Mouse (Mus musculus) liver, embryonic 15.5 days (tissue): ENCODE measurements around the gene Pou1f1. TPM values are rescaled to one million over a fixed set of nuclear protein-coding genes. Genes with fewer than 3 reads are reported as not detected.

Experiments used
- ATAC-seq: fragments of 200-750 bp; cut with Nextera tagmentation; 2 replicates; pipeline ENCODE4 v1.8.0; 2017; ENCODE audit warnings: moderate number of reproducible peaks, mild to moderate bottlenecking, moderate library complexity; ENCODE audit not compliant: insufficient read depth
- H3K27ac ChIP-seq: fragments of 300-500 bp; sonication (generic); replicated peaks from 2 replicates; pipeline ENCODE4 v1.5.1; 2015; ENCODE audit warnings: mild to moderate bottlenecking, inconsistent platforms
- H3K27me3 ChIP-seq: fragments of 300-500 bp; sonication (generic); 2 replicates; pipeline ENCODE4 v1.6.1; 2015; ENCODE audit warnings: mild to moderate bottlenecking, inconsistent platforms
- H3K36me3 ChIP-seq: fragments of 300-500 bp; sonication (generic); replicated peaks from 2 replicates; pipeline ENCODE4 v1.6.1; 2015; ENCODE audit warnings: moderate library complexity, mild to moderate bottlenecking, inconsistent platforms
- H3K4me1 ChIP-seq: fragments of 300-500 bp; sonication (generic); replicated peaks from 2 replicates; pipeline ENCODE4 v1.6.1; 2015; ENCODE audit warnings: inconsistent platforms
- H3K4me2 ChIP-seq: fragments of 300-500 bp; sonication (generic); 2 replicates; pipeline ENCODE4 v1.6.1; 2015; ENCODE audit warnings: moderate library complexity, mild to moderate bottlenecking, inconsistent platforms
- H3K4me3 ChIP-seq: fragments of 300-500 bp; sonication (generic); replicated peaks from 2 replicates; pipeline ENCODE4 v1.5.1; 2015; ENCODE audit warnings: mild to moderate bottlenecking, inconsistent platforms
- H3K9ac ChIP-seq: fragments of 300-500 bp; sonication (generic); 2 replicates; pipeline ENCODE4 v1.6.1; 2015; ENCODE audit warnings: moderate library complexity, mild to moderate bottlenecking, inconsistent platforms
- H3K9me3 ChIP-seq: fragments of 300-500 bp; sonication (generic); replicated peaks from 2 replicates; pipeline ENCODE4 v1.6.1; 2016; ENCODE audit warnings: inconsistent platforms
- WGBS: fragments of 180-500 bp; shearing (Covaris S2); methylation state at CpG from one replicate; pipeline ENCODE4 v1.1.7; 2015; ENCODE audit warnings: mixed read lengths; ENCODE audit not compliant: insufficient replicate concordance; 5-methylcytosine and 5-hydroxymethylcytosine counted together
- polyA plus RNA-seq: library from polyadenylated mRNA; unstranded; fragments of >200 nt; fragmentation: Nextera tagmentation; extraction: Ambion mirVana; gene quantifications from 2 replicates; pipeline ENCODE4 v1.2.1, GENCODE M21; 2015

Pou1f1 gene
- polyA plus RNA-seq: not detected in 2 replicates

DNA sequence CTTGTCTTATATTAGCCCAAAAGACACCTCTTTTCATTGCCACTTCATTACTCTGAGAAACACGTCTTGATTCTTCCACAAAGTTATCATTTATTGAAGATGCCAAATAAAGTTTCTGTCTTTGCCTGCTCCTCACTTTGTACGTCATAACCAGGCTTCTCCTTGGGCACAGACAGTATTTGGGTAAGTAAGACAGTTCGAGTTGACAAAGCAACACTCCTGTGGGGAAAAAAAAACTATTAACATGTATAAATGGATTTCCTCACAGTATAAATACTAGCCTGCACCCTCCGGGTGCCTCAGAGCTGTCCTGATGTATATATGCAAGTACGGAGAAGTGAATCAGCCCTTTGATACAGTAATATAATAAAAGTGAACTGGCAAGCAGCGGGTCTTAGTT is at the start of gene Pou1f1:
Pou1f1 (plus strand) TSS at position 301 of the 400 bp plus-strand sequence.
- H3K4me3 ChIP-seq: no peak within 1 kb of the TSS
- H3K9ac ChIP-seq: no peak within 1 kb of the TSS
- WGBS: 59% methylated on average over 6 of the region's 6 CpGs
- ATAC-seq: no peak
- no peaks in the 10 kb centered on the region for H3K36me3 ChIP-seq
- H3K27me3 ChIP-seq: no peaks in the 10 kb centered on the region
- no peaks in the 10 kb centered on the region for H3K4me1 ChIP-seq
- no peak within 1 kb of the TSS for H3K4me2 ChIP-seq
- H3K27ac ChIP-seq: no peak within 1 kb of the TSS
- H3K9me3 ChIP-seq: no peaks in the 10 kb centered on the region

DNA sequence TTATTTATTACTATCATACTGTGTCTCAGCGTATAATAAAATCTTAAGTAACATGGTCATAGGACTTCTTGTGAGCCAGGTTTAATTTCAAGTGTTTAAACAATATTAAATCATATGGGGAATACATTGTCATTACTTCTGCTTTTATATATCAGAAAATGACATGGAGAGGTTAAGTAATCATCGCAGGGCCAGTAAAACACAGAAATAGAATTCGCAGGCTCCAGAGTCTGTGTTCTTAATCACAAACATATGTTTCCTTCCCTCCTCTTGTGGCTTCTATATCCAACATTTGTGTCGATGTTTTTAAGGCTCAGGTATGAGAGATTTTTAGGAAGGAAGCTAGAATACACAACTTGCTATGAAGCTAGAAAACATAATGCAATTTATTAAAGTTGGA is 49.7 kb upstream of the Pou1f1 start:
- Histone ChIP-seq H3K4me2 (no peak overlapping the region), H3K27me3 (no peaks in the 10 kb centered on the region), H3K4me1 (no peaks in the 10 kb centered on the region), H3K9ac (no peak overlapping the region), H3K9me3 (no peaks in the 10 kb centered on the region), H3K27ac (no peak overlapping the region), H3K36me3 (no peaks in the 10 kb centered on the region), H3K4me3 (no peak overlapping the region)
- ATAC-seq: no peak
- 22% methylated on average over 4 of the region's 4 CpGs for WGBS

DNA sequence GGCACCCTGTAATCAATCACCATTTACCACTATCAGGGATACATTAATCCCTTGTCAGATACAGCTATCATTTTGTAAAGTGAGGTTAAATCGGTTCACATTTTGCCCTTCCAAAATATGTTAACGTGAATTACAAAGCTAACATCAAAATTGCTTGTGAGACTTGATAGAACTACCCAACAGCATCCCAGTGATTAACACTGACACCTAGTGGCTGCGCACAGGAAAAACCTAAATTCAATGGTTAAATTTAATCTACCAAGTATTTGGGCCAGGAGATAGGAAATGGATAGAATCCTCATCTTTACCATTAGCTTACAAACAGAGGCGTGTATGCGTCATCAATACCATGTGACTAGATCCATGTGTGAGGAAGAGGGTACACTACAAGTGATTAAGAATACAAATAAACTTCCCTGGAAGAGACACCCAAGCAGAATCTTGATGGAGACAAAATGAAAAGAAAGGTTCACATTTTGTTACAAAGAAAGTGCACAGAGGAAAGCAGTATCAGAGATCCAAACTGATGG is 47.8 kb upstream of the Pou1f1 start:
- ATAC-seq: no peak
- WGBS: 19% methylated on average over 5 of the region's 5 CpGs

DNA sequence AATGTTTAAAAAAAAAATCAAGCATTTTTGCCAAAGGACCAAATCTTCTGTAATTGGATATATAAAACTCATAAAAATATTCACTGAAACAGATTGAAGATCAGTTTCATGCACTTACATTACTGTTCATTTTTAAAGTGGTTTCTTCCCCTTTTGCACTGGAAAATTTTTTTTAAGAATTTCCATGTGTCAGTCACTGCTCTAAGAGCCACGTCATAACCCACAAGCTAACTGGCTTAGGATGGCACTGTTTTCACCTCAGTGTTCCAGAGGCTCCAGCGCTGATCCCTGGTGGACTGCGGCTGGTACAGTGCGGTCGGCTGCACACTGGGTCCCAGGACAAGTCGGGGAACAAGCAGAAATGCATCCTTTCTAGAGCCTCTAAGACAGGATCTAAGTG is 34.6 kb upstream of the Pou1f1 start:
- Histone ChIP-seq H3K4me1 (no peaks in the 10 kb centered on the region), H3K27ac (no peak overlapping the region), H3K4me2 (no peak overlapping the region), H3K27me3 (no peaks in the 10 kb centered on the region), H3K9ac (no peak overlapping the region), H3K36me3 (no peaks in the 10 kb centered on the region), H3K4me3 (no peak overlapping the region), H3K9me3 (no peaks in the 10 kb centered on the region)
- no peak for ATAC-seq
- 67% methylated on average over 6 of the region's 6 CpGs for WGBS

More for the DNA sequence above, 47.8 kb upstream of the Pou1f1 start:
- no peak overlapping the region for H3K27ac ChIP-seq
- no peaks in the 10 kb centered on the region for H3K36me3 ChIP-seq
- H3K4me2 ChIP-seq: no peak overlapping the region
- no peak overlapping the region for H3K4me3 ChIP-seq
- no peaks in the 10 kb centered on the region for H3K4me1 ChIP-seq
- H3K9me3 ChIP-seq: no peaks in the 10 kb centered on the region
- no peaks in the 10 kb centered on the region for H3K27me3 ChIP-seq
- no peak overlapping the region for H3K9ac ChIP-seq

DNA sequence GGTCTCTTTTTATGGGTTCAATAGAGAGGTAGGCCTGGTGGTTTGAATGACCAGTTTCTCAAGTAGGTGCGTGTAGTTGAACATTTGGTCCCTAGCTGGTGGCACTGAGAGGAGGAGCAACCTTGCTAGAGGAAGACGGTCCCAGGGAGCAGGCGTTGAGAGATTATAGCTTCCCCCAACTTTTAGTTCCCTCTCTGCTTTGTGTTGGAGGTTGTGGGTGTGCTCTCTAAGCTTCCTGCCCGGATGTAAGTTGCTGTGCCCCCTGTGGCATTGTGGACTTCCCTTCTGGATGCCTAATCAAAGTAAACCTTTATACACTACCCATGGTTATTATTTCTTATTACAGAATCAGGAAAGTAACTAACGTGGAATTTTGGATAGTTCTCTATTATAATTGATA is 24.3 kb upstream of the Pou1f1 start:
- Histone ChIP-seq H3K9me3 (no peaks in the 10 kb centered on the region), H3K9ac (no peak overlapping the region), H3K27me3 (no peaks in the 10 kb centered on the region), H3K36me3 (no peaks in the 10 kb centered on the region), H3K4me2 (no peak overlapping the region), H3K4me1 (no peaks in the 10 kb centered on the region), H3K27ac (no peak overlapping the region), H3K4me3 (no peak overlapping the region)
- 30% methylated on average over 5 of the region's 5 CpGs for WGBS
- no peak for ATAC-seq

DNA sequence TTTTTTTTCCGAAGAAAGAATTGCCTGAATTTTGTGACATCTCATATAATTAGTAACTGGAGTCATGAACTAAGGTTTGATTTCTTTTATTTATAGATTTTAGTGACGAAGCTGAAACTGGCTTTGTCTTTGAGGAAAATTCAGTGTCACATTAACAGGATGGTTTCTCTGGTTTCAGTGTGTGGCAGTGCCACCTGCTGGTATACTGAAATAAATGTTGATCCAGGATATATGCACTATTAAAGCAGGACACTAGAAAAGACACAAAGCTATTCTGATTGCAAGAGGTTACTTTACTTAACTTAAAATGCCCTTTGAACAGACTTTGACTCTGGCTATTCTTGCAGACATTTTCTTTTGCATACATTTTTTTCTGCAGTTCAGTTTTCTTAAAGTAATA is 23.3 kb upstream of the Pou1f1 start:
- Histone ChIP-seq H3K36me3 (no peaks in the 10 kb centered on the region), H3K4me1 (no peaks in the 10 kb centered on the region), H3K4me3 (no peak overlapping the region), H3K9me3 (no peaks in the 10 kb centered on the region), H3K9ac (no peak overlapping the region), H3K27ac (no peak overlapping the region), H3K4me2 (no peak overlapping the region), H3K27me3 (no peaks in the 10 kb centered on the region)
- no peak for ATAC-seq
- WGBS: 27% methylated on average over 2 of the region's 2 CpGs

DNA sequence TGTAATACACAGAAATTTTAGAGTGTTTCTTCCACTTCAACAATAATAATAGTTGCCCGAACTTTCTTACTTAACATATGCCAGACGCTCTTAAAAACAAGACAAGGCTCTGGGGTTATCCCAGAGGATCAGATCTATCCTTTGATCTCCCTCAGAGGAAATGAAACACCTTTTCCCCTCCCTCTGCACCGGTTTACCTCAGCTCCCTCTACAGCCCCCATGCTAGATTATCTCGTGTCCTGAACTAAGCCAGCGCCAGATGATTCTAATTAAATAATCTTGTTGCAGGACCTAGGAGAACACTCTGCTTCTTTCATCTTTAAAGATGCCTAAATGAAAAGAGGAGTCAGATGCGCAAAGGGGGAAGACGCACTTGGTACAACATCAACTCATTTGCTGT is 6.1 kb upstream of the Pou1f1 start:
- WGBS: 52% methylated on average over 7 of the region's 7 CpGs
- Histone ChIP-seq H3K4me1 (no peaks in the 10 kb centered on the region), H3K27me3 (no peaks in the 10 kb centered on the region), H3K36me3 (no peaks in the 10 kb centered on the region), H3K9me3 (no peaks in the 10 kb centered on the region), H3K9ac (no peak overlapping the region), H3K4me3 (no peak overlapping the region), H3K4me2 (no peak overlapping the region), H3K27ac (no peak overlapping the region)
- ATAC-seq: no peak

DNA sequence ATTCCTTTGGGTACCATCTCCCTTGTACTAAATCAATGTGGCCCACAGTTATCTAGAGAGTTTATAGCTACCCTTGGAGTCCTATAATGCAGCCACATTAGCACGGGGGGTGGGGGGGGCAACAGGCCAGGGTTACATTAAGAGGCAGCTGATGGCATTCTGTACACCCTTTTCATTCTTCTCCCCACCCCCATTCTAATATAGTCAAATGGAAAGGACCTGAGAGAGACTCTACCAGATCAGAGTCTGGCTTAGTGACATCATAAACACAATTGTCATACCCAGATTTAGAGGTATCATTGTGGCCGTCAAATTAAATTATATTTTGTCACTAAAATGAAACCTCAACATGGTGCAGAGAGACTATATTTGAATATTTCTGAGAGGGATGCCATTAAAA is 5.7 kb downstream of the Pou1f1 start:
- Histone ChIP-seq H3K4me1 (no peaks in the 10 kb centered on the region), H3K27me3 (no peaks in the 10 kb centered on the region), H3K9me3 (no peaks in the 10 kb centered on the region), H3K9ac (no peak overlapping the region), H3K36me3 (no peaks in the 10 kb centered on the region), H3K4me3 (no peak overlapping the region), H3K27ac (no peak overlapping the region), H3K4me2 (no peak overlapping the region)
- WGBS: 73% methylated on average over 2 of the region's 2 CpGs
- no peak for ATAC-seq

DNA sequence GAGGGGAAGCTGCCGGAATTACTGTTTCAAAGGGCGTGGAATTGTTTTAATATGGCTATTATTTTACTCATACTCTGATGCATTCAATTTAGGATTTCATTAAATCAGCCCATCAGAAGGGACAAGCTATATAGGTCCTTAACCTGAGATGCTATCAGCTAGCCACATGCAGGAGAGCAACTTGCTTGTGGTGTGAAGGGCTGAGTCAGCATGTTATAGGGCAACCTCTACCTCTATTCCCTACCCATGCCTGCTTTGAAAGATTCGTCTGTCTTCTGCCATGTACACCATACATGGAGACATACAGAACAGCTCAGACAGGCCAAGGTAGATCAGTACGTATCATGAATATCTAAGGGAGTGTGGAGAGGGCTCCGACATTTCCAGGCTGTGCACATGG is 6.4 kb downstream of the Pou1f1 start:
- no peak overlapping the region for H3K4me3 ChIP-seq
- no peaks in the 10 kb centered on the region for H3K9me3 ChIP-seq
- H3K9ac ChIP-seq: no peak overlapping the region
- H3K4me2 ChIP-seq: no peak overlapping the region
- 67% methylated on average over 5 of the region's 5 CpGs for WGBS
- H3K36me3 ChIP-seq: no peaks in the 10 kb centered on the region
- no peaks in the 10 kb centered on the region for H3K27me3 ChIP-seq
- no peak overlapping the region for H3K27ac ChIP-seq
- H3K4me1 ChIP-seq: no peaks in the 10 kb centered on the region
- ATAC-seq: no peak

DNA sequence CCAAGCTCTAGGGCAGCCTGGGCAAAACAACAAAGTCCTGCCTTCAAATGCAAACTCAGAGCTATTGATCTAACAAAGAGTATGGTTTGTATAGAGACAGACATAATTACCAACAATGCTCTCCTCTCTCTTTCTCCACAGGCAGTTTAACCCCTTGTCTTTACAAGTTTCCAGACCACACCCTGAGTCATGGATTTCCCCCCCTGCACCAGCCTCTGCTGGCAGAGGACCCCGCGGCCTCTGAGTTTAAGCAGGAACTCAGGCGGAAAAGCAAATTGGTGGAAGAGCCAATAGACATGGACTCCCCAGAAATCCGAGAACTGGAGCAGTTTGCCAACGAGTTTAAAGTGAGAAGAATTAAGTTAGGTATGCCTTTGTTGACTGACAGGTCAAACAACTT is 9.3 kb downstream of the Pou1f1 start:
- Histone ChIP-seq H3K36me3 (no peaks in the 10 kb centered on the region), H3K27ac (no peak overlapping the region), H3K9ac (no peak overlapping the region), H3K27me3 (no peaks in the 10 kb centered on the region), H3K4me2 (no peak overlapping the region), H3K4me3 (no peak overlapping the region), H3K4me1 (no peaks in the 10 kb centered on the region), H3K9me3 (no peaks in the 10 kb centered on the region)
- 34% methylated on average over 5 of the region's 5 CpGs for WGBS
- no peak for ATAC-seq

DNA sequence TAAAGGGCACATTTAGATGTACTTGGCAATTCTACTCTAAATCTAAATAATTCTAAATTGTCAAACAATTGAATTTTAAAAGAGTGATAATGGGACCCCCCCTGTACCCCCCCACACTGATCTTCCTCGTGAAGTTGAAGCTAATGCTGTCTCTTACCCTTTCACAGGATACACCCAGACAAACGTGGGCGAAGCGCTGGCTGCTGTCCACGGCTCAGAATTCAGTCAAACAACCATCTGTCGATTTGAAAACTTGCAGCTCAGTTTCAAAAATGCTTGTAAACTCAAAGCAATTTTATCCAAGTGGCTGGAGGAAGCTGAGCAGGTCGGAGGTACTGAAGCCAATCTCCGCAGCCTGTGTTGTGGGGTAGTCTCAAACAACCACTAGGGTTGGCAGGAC is 11.4 kb downstream of the Pou1f1 start:
- H3K27me3 ChIP-seq: no peaks in the 10 kb centered on the region
- H3K9me3 ChIP-seq: no peaks in the 10 kb centered on the region
- no peak overlapping the region for H3K4me3 ChIP-seq
- no peak overlapping the region for H3K4me2 ChIP-seq
- no peaks in the 10 kb centered on the region for H3K4me1 ChIP-seq
- WGBS: 64% methylated on average over 8 of the region's 8 CpGs
- H3K27ac ChIP-seq: no peak overlapping the region
- no peak for ATAC-seq
- no peaks in the 10 kb centered on the region for H3K36me3 ChIP-seq
- H3K9ac ChIP-seq: no peak overlapping the region

DNA sequence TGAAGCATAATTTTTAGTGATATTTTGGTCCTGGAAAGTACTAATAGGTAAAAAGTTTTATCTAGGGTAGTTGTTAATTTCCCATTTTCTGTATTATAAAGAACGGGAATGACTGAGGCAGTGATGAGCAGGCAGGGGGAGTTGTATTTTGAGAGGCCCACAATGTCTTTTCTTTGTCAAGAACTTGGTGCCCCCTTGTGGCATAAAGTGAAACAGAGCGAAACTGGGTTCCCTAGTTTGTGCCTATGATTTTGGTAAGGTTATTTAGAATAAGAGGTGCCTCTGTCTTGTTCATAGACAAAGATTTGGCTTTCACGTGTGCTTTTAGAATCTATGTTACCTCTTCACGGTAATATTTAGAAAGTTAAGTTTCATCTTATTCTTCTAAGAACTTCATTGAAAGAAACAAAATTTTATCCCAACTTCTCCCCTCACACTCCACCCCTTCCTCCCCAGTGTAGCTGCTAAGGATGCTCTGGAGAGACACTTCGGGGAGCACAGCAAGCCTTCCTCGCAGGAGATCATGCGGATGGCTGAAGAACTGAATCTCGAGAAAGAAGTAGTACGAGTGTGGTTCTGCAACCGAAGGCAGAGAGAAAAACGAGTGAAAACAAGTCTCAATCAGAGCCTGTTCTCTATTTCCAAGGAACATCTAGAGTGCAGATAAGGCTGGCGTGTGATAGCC is 13.1 kb downstream of the Pou1f1 start:
- H3K4me3 ChIP-seq: no peak overlapping the region
- no peak overlapping the region for H3K9ac ChIP-seq
- H3K27me3 ChIP-seq: no peaks in the 10 kb centered on the region
- no peak overlapping the region for H3K4me2 ChIP-seq
- no peaks in the 10 kb centered on the region for H3K36me3 ChIP-seq
- WGBS: 17% methylated on average over 12 of the region's 12 CpGs
- no peak overlapping the region for H3K27ac ChIP-seq
- no peaks in the 10 kb centered on the region for H3K9me3 ChIP-seq
- H3K4me1 ChIP-seq: no peaks in the 10 kb centered on the region
- no peak for ATAC-seq
